Mouse (Mus musculus) adrenal gland, adult 2 months (tissue): ENCODE data around the gene Pdlim7. TPM values are rescaled to one million over a fixed set of nuclear protein-coding genes. Genes with fewer than 3 reads are reported as not detected.
A peak's percentile ranks its signal among the peaks of the same experiment; 100 is the strongest.

Source experiments
- DNase-seq: peaks from one replicate; pipeline ENCODE4 v3.0.0; 2021
- long read RNA-seq: library from polyadenylated mRNA; stranded (forward); transcript quantifications from one replicate; pipeline ENCODE4 v2.0.0, GENCODE M21; 2021
- polyA plus RNA-seq: library from polyadenylated mRNA; depleted of rRNA; stranded (reverse); fragments of >200 nt; gene quantifications from 2 replicates; pipeline ENCODE4 v1.2.3, GENCODE M21; 2012; rRNA removed
- total RNA-seq, 2 experiments: library from RNA; stranded (reverse); gene quantifications; 2 replicates each; pipeline ENCODE4 v1.2.3; 2021

Pdlim7 gene
- total RNA-seq (10 to 100 TPM; 15.2 to 19.5 TPM), polyA plus RNA-seq (45.2 and 52.4 TPM in 2 replicates)
- long read RNA-seq, transcript Pdlim7-201 (13 exons, 1,697 nt) = major isoform, 11 of 28 reads
- long read RNA-seq, partial matches to known transcripts = 4 of 28 reads
- long read RNA-seq, other reads (novel, unspliced or antisense) = 9 of 28 reads

GRCm38 (mm10) chr13:55513111-55513748 is at the start of gene Pdlim7:
Pdlim7 (minus strand) TSS chr13:55513676.
- peak; percentile 94 for DNase-seq

GRCm38 (mm10) chr13:55557499-55557898 is 44.0 kb upstream of the Pdlim7 start:
- DNase-seq = no peak

GRCm38 (mm10) chr13:55555921-55556320 is 42.4 kb upstream of the Pdlim7 start:
- no peak for DNase-seq

GRCm38 (mm10) chr13:55549061-55549460 is 35.6 kb upstream of the Pdlim7 start:
- peak; percentile 19 for DNase-seq

GRCm38 (mm10) chr13:55548426-55548825 is 35.0 kb upstream of the Pdlim7 start:
- peak; percentile 83 for DNase-seq

- DNase-seq = no peak
Measured at GRCm38 (mm10) chr13:55547916-55548315, 34.4 kb upstream of the Pdlim7 start.

GRCm38 (mm10) chr13:55544792-55545191 is 31.3 kb upstream of the Pdlim7 start:
- no peak for DNase-seq

GRCm38 (mm10) chr13:55543447-55543846 is 30.0 kb upstream of the Pdlim7 start:
- DNase-seq = no peak

GRCm38 (mm10) chr13:55542891-55543290 is 29.4 kb upstream of the Pdlim7 start:
- DNase-seq = no peak

GRCm38 (mm10) chr13:55540933-55541332 is 27.5 kb upstream of the Pdlim7 start:
- no peak for DNase-seq

- DNase-seq = peak; percentile 100
Measured at GRCm38 (mm10) chr13:55536194-55537175, 23.0 kb upstream of the Pdlim7 start, which contains the start of gene Ddx41. Ddx41 (minus strand) TSS chr13:55536658.

GRCm38 (mm10) chr13:55535796-55536193 is 22.3 kb upstream of the Pdlim7 start:
- no peak for DNase-seq

GRCm38 (mm10) chr13:55535191-55535590 is 21.7 kb upstream of the Pdlim7 start:
- no peak for DNase-seq

GRCm38 (mm10) chr13:55529198-55529915 is 15.9 kb upstream of the Pdlim7 start, which contains the start of gene Dok3:
Dok3 (minus strand) TSS chr13:55529296.
- peak; percentile 41 for DNase-seq

- no peak for DNase-seq
Measured at GRCm38 (mm10) chr13:55527834-55528772, 14.6 kb upstream of the Pdlim7 start.

- no peak for DNase-seq
Measured at GRCm38 (mm10) chr13:55527212-55527611, 13.7 kb upstream of the Pdlim7 start.

- no peak for DNase-seq
Measured at GRCm38 (mm10) chr13:55525733-55526553, 12.5 kb upstream of the Pdlim7 start.

GRCm38 (mm10) chr13:55523951-55524600 is 10.6 kb upstream of the Pdlim7 start:
- no peak for DNase-seq

- DNase-seq = peak; percentile 75
Measured at GRCm38 (mm10) chr13:55523278-55523677, 9.8 kb upstream of the Pdlim7 start.
